Mouse (Mus musculus) hematopoietic stem cell, adult 5-6 weeks (primary cell): ENCODE results near the gene Rhof. TPM values are rescaled to one million over a fixed set of nuclear protein-coding genes. Genes with fewer than 3 reads are reported as not detected.

ENCODE experiments used
- ATAC-seq, 2 experiments: fragments of 125-278 bp in 1 of 2; replicated peaks in 1 of 2; 2 replicates each; pipeline ENCODE4 v1.8.0; 2016 to 2017; ENCODE audit warnings: inconsistent platforms in 2 of 2, mild to moderate bottlenecking in 2 of 2, moderate number of reproducible peaks in 2 of 2, low read depth in 1 of 2, moderate TSS enrichment in 1 of 2; ENCODE audit not compliant: low FRiP score in 2 of 2, poor library complexity in 2 of 2, severe bottlenecking in 2 of 2, insufficient read depth in 1 of 2, low TSS enrichment in 1 of 2
- total RNA-seq: library from RNA; stranded (forward); fragments of 172-1452, 232-1000 nt; gene quantifications from 2 replicates; pipeline ENCODE4 v1.2.3, GENCODE M21; 2017

Rhof gene
- total RNA-seq, 1 experiment from 2014 or later, result 7.1 TPM

DNA sequence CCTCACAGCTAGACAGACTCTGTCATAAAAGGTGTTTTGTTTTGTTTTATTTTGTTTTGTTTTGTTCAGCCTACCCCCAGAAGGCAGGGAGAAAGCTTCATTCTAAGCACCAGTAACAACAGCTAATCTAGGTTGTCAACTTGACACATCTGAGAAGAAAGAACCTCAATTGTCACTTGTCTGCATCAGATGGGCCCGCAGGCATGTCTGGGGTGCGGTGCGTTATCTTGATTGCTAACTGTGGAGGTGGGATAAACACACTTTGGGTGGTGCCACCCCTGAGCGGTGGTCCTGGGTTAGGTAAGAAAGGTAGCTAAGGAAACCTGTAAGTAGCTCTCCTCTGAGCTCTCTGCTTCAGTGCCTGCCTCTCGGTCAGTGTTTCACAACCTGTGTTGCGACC, 5.5 kb downstream of the Rhof start:
- no peak for ATAC-seq

DNA sequence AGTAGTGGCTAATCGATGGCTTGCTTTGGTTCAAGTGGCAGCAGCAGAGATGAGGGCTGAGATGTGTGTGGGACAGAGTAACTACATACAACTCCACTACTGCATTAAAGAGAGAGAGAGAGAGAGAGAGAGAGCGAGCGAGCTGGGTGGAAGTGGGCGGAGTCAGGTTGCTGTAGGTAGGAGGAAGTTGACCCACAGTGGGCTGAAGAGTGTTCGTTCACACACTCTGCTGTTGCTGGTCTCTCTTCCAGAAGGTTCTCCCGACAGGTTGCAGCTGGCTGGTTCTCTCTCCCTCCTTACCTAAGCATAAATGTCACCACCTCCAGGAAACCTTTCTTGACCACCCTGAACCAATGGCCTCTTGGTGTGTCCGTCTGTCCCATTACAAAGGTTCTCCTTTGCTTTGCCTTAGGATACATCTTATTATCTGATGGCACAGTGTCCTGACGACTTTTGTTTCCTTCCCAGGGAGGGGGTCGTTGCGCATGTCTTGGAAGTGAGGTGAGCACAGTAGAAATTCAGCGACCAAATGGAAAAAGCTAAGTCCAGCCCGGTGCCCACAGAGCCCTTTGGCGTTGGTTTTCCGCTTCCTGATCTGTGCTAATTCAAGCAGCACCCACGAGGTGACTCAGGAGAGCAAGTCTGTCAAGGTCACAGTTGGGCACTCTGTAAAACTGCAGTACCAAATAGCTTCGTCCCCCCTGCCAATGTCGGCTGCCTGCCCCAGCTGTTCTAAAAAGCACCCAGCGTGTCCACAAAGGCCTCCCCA, 6.7 kb downstream of the Rhof start:
- peak; percentile 43 to 57 for ATAC-seq

DNA sequence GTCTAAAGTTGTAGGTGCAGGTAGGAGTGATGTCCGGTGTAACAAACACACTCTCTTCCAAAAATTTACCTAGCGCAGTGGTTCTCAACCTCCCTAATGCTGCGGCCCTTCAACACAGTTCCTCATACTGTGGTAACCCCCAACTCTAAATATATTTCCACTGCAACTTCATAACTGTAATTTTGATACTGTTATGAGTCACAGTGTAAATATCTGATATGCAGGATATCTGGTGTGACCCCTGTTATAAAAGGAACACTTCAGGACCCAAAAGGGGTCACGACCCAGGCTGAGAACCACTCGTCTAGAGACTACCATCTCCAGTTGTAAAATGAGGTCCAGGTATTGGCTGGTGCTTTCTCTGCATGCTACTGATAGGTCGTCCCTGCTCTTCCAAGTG, 7.4 kb downstream of the Rhof start:
- no peak for ATAC-seq

DNA sequence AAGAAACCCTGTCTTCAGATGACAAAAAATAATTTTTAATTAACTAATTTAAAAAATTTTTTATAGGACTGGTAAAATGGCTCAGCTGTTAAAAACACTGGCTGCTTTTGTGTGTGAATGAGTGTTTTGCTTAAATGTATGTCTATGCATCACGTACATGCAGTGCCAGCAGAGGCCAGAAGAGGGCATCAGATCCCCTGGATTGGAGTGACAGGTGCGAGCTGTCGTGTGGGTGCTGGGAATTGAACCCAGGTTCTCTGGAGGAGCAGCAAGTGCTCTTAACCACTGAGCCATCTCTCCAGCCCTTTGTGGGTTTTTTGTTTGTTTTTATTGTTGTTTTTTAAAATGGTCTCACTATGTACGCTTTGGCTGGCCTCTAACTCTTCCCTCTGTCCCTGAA, 10.3 kb downstream of the Rhof start:
- ATAC-seq, result no peak

DNA sequence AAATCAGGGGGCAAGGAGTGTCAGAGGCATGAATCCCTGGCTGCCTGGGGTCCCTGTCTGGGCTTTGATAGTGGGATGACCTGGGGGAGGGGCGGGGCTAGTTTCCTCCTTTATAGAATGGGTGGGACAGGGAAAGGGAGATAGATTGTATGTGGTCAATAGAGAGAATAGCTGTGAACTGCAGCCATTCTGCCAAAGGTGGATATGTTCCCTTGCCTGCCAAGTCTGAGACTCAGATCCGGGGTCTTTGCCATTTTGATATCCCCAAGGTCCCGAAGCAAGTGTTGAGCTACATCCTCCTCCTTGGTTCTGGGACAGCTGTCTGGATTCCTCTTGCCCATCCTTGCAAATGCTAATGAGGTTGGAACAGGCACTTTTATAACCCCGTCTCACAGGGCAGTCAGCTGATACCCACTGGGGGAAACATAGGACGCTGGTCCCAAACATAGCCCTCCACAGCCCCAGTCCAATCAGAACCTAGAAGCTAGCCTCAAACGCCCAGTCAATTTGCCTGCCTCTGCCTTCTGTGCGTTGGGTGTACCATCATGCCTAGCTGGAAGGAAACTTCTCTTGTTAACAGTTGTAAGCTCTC, 11.8 kb downstream of the Rhof start:
- ATAC-seq, result no peak

DNA sequence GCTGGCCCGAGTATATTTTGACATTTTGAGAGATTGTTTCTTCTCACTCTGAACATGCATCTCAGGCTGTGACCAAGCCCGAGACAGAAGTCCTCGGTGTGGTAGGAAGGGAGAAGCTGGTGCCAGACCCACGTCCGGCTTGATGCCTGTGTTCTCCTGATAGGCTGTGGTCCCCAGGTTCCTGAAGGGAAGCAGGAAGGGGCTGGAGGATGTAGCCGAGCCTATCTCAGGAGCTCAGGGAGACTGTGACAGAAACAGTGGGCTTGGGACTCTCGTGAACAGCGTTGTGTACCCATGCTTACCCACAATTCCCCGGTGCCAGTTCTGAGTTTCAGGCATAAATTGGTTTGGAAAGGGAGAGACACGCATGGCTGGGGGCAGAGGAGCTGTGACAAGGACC, 13.7 kb downstream of the Rhof start:
- ATAC-seq, result peak; percentile 86

DNA sequence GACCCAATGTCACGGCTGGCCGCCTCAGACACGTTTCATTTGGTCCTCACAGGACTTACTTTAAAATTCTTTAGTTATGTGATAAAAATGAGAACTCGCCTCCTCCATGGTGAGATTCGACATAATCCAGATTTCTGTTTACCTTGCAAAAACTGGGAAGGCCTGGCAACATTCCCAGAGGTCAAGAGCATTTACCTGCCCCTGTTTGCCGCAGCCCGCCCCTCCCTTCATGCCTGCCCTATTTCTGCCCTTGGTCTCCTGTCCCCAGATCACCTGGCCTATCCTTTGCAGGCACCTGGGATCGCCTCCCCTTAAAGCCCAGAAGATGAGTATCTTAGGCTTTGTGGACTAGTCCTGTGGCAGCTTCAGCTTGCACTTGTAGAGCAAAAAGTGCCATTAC, 14.7 kb downstream of the Rhof start:
- no peak for ATAC-seq

DNA sequence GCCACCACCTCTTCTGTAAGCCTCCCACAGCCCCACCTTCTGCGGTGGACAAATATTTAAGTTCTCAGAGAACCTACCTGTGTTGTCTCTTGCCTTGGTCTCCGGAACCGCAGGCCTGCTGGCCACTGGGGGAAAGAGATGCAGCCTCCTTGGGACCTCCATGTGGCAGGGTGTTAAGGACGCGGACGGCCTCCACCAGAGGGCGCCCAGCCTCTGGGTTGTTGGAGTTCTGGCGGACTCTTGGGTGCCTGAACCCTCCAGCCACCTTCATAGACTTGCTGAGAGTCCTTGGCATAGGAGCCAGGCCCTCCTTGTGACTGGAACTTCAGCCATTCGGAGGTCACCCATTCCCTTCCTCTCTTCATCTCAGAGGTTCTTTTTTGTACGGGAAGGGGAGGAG, 15.2 kb downstream of the Rhof start:
- ATAC-seq, result peak; percentile 43 to 62

DNA sequence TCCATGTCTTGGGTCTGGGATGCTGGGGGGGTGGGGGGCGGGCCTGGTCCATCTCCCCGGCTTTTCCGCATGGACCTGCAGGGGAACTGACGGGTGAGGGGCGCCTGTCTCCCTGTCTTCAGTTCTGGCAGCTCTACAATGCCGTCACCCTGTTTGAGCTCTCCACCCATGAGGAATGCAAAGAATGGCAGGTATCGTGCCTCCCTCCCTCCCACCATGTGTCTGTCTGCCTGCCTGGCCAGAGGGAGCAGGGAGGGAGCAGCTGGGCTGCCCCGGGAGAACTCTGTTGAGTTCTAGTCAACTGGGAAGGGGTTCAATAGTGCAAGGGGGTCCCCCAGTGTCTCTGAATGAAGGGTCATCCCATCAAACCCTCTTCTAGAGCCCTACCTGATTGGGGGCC, 16.4 kb downstream of the Rhof start:
- no peak for ATAC-seq

DNA sequence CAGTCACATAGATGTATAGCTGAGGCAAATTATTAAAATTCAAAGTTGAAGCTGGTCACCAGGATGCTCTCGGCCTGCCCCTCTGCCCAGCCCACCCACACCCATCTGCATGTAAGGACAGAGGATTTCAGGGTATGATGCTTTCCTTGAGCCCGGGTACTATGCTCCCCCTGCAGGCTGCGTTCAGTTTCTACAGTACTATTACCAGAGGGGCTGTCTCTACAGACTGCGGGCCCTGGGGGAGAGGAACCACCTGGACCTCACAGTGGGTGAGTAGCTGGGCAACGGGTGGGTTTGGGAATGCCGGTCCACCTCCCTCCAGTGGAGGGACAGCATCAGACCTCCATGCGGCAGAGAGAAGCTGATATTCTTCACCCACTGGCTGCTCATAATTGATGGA, 17.6 kb downstream of the Rhof start:
- no peak for ATAC-seq

DNA sequence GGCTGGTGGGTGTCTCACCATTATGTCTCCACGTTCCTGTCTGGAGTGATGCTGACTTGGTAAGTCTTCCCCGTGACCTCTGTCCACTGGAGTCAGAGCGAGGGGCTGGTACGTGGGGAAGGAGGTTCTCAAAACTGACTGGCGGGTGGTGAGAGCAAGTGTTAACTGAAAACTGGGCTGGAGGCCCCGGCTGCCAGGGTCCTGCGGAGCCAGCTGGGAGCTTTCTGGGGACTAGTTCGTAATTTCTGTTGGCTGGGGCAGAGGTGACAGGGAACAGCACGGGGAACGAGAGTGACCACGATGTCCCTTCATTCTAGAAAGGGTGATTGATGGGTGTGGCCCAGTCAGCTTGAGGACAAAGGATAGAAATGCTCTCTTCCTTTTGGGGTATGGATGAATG, 18.4 kb downstream of the Rhof start:
- no peak for ATAC-seq

DNA sequence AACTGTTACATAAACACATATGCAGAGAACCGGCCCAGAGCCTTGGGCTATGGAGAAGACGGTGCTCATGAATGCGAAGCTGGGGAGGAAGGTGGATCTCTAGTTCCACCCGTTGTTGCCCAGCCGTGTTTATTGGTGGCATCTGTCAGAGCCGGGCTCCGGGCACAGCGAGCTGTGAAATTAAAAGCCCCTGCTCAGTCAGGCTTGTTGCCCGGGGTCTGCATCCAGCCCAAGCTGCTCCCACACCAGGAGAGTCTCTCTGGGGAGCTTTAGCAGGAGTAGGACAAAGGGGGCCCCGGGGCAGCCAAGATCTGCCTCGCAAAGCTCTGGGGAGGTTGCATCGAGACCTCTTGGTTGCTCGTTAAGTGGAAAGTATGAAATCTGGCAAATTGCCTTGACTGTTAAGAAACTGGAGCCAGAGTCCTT, 22.2 kb downstream of the Rhof start:
- ATAC-seq, result no peak

DNA sequence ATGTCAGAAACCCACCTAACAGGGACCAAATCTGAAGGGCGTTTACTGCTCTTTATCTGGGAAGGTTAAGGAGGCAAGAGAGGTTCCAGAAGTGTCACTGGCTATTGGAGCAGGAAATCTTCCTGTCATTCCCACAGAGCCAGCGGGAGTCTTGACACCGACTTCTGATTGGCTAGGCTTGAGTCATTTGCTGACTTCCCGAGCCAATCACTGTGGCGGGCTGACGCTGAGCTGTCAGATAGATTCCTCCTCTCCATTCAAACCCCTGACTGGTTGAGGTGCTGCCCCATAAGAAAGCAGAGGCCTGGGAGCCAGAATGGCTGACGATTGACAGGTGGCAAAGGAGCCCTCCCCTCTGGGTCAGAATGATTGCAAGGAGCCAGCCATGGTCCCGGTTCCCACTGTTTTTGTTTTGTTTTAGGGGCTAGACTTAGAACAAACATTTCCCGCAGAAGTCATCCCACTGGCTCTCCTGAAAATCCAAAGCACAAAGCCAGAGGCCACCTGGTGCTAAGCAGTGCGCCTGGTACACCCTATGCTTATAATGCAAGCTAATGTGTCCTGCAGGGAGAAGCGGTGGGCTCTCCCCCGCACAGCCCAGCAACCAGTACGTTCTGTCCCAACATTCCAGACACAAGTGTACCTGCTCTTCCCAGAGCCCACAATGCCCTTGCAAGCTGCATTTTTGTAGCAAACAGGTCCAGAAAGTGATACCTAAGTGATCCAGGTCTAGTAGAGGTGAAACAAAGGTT, 22.9 kb downstream of the Rhof start:
- no peak for ATAC-seq

DNA sequence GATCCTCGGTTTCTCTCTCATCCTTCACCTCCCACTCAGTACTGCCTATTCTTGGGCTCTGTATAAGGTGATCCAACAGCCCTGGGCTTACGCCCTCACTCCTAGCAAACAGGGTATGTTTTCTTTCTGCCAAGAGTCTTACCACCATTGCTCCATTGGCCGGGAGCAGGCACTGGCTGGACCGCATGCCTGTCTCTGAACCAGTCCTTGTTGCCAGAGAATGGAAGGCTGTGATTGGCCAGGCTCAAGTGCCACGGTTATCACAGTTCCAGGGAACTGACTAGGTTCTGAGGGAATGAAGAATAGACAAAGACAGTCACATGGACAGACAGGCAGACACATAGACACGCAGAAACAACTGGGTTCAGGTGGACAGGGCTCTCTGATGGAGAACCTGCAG, 27.7 kb downstream of the Rhof start:
- ATAC-seq, result no peak

DNA sequence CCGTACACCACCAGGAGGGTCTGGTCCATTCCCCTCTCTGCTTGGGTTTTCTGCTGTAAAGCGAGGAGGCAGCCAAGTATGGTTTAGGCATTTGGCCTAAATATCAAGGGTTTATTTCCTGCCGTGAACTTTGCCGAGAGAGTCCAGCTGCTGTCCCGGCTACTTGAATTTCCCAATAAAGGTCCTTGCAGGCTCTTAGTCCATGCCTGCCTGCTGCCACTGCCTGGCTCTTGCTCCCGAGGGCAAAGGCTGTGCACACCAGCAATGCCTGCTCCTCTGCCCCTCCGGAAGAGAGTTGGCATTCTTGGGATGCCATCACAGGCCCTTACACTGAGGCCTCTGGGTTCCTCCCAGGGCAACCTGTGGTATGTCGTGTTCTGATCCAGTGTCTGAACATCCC, 28.9 kb downstream of the Rhof start:
- no peak for ATAC-seq

DNA sequence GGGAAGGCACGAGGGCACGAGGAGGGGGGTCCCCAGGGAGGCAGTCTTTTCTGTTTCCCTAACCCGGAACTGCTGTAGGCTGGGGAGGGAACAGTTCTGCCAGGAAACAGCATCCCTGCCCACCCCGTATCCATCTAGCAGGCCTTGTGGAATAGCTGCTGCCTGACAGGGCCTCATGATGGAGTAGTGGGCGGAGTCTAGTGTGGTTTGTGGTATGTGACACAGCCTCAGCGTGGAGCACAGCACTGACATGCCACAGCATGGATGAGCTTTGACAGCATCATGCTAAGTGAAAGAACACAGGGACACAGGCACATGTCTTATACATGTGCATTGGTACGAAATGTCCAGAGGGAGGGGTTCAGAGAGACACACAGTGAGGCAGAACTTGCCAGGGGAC, 30.1 kb downstream of the Rhof start:
- ATAC-seq, result peak; percentile 27 to 56; a peak in 2 of 4 replicates

DNA sequence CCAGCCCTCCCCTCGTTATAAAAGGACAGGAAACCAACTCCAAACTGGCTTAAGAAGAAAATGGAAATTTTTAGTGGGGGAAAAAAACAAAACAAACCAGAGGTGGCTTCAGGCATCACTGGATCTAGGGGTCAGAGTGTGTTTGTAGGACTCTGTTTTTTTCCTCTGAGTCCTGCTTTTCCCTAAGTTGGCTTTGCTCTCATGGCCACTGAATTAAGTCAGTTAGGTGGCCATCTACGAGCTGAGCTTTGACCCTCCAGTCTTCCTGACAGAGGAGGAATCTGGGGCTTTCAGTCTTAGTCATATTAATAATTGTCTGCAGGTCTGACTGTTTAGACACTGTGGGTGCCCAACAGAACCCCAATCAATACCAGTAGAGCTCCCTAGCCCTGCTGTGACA, 34.0 kb downstream of the Rhof start:
- no peak for ATAC-seq

DNA sequence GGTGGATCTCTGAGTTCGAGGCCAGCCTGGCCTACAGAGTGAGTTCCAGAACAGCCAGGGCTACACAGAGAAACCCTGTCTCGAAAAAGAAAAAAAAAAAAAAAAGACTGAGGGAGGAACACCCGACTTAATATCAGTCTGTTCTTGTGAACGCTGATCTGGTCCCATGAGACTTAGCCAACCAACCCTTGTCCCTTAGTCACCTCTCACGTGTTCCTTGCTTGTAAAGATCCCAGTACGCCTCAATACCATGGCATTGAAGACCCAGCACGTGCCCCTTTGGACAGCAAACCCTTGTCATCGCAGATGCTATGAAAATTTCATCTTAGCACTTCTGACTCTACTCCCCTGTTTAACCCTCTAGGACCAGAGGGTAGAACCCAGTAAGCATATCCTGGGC, 36.2 kb downstream of the Rhof start:
- ATAC-seq, result no peak
